Mouse (Mus musculus): ENCODE results near the gene Palm. TPM values are rescaled to one million over a fixed set of nuclear protein-coding genes. Genes with fewer than 3 reads are reported as not detected.

Gene Palm
- polyA plus RNA-seq, 1 experiment from 2014 or later = 29.6 TPM

- no peak overlapping the region for H3K4me2 ChIP-seq (replicated peaks; ENCODE audit: low read depth, low read length)
- WGBS = 65% methylated on average over 19 of the region's 19 CpGs
- DNase-seq (ENCODE audit: low spot score) (no peak), ATAC-seq (peak; percentile 16; the same call in 1 of the 2 replicates)
- TF ChIP-seq EP300 (IDR thresholded peaks at IDR 0.05) (no peak), CTCF (IDR thresholded peaks at IDR 0.05) (peak; percentile 68)
- H3K9me3 ChIP-seq (ENCODE audit: low read length) = no peaks in the 10 kb centered on the region
- H3K4me1 ChIP-seq (ENCODE audit: insufficient read depth, low read depth, low read length) = no peaks in the 10 kb centered on the region
- no peak overlapping the region for H3K4me3 ChIP-seq (ENCODE audit: low read depth, low read length)
- H3K9ac ChIP-seq (replicated peaks; ENCODE audit: low read depth) = no peak overlapping the region
- H3K27me3 ChIP-seq (replicated peaks; ENCODE audit: insufficient read depth, low read length) = no peaks in the 10 kb centered on the region
- peaks cover 26% of the 10 kb centered on the region for H3K36me3 ChIP-seq (ENCODE audit: insufficient read depth, low read length)
- H3K27ac ChIP-seq (ENCODE audit: low read length) = no peak overlapping the region
Observed at GRCm38 (mm10) chr10:79865801-79866295, 72.5 kb downstream of the Palm start.

- ATAC-seq = no peak
- Histone ChIP-seq H3K36me3 (ENCODE audit: insufficient read depth, low read length) (peaks cover 19% of the 10 kb centered on the region), H3K27me3 (replicated peaks; ENCODE audit: insufficient read depth, low read length) (no peaks in the 10 kb centered on the region), H3K4me3 (ENCODE audit: low read depth, low read length) (no peak overlapping the region), H3K9ac (replicated peaks; ENCODE audit: low read depth) (no peak overlapping the region), H3K4me2 (replicated peaks; ENCODE audit: low read depth, low read length) (no peak overlapping the region), H3K4me1 (ENCODE audit: insufficient read depth, low read depth, low read length) (no peaks in the 10 kb centered on the region), H3K9me3 (ENCODE audit: low read length) (no peaks in the 10 kb centered on the region), H3K27ac (ENCODE audit: low read length) (no peak overlapping the region)
- DNase-seq (ENCODE audit: low spot score) = no peak
- TF ChIP-seq EP300 (IDR thresholded peaks at IDR 0.05) (no peak), CTCF (IDR thresholded peaks at IDR 0.05) (no peak)
- WGBS = 73% methylated on average over 11 of the region's 11 CpGs
Observed at GRCm38 (mm10) chr10:79866601-79867000, 73.2 kb downstream of the Palm start.

Small RNAs within 50 kb of the gene (microRNA-seq; reads per million reads assigned to microRNA genes)
- gene Mir6910 = not detected

Other genes with a start within 250 kb of the Palm start
- gene Mier2, start 238.4 kb upstream of the Palm start, polyA plus RNA-seq (2015; fragmentation: Nextera tagmentation; extraction: Ambion mirVana) = 20.5 and 21.5 TPM in 2 replicates
- gene Theg, start 206.2 kb upstream of the Palm start, polyA plus RNA-seq (2015; fragmentation: Nextera tagmentation; extraction: Ambion mirVana) = not detected in 2 replicates
- not detected in 2 replicates for gene C2cd4c, start 179.5 kb upstream of the Palm start, polyA plus RNA-seq (2015; fragmentation: Nextera tagmentation; extraction: Ambion mirVana)
- gene Shc2, start 155.7 kb upstream of the Palm start, polyA plus RNA-seq (2015; fragmentation: Nextera tagmentation; extraction: Ambion mirVana) = 1.1 and 1.3 TPM in 2 replicates
- gene Odf3l2, start 147.8 kb upstream of the Palm start, polyA plus RNA-seq (2015; fragmentation: Nextera tagmentation; extraction: Ambion mirVana) = not detected in 2 replicates
- not detected in 2 replicates for gene Madcam1, start 129.0 kb upstream of the Palm start, polyA plus RNA-seq (2015; fragmentation: Nextera tagmentation; extraction: Ambion mirVana)
- gene Tpgs1, start 124.2 kb upstream of the Palm start, polyA plus RNA-seq (2015; fragmentation: Nextera tagmentation; extraction: Ambion mirVana) = 64.6 and 71.2 TPM in 2 replicates
- 52.7 and 64.3 TPM in 2 replicates for gene Cdc34, start 111.4 kb upstream of the Palm start, polyA plus RNA-seq (2015; fragmentation: Nextera tagmentation; extraction: Ambion mirVana)
- gene Gzmm, start 104.6 kb upstream of the Palm start, polyA plus RNA-seq (2015; fragmentation: Nextera tagmentation; extraction: Ambion mirVana) = 0.57 and 0.69 TPM in 2 replicates
- gene Bsg, start 89.1 kb upstream of the Palm start, polyA plus RNA-seq (2015; fragmentation: Nextera tagmentation; extraction: Ambion mirVana) = 1,234 and 1,299 TPM in 2 replicates
- 0.12 and 0.15 TPM in 2 replicates for gene Hcn2, start 76.9 kb upstream of the Palm start, polyA plus RNA-seq (2015; fragmentation: Nextera tagmentation; extraction: Ambion mirVana)
- 17.4 and 22.4 TPM in 2 replicates for gene Polrmt, start 47.0 kb upstream of the Palm start, polyA plus RNA-seq (2015; fragmentation: Nextera tagmentation; extraction: Ambion mirVana)
- 0.18 TPM in 1 of 2 replicates, not detected in the other for gene Fgf22, start 38.5 kb upstream of the Palm start, polyA plus RNA-seq (2015; fragmentation: Nextera tagmentation; extraction: Ambion mirVana)
- gene Rnf126, start 26.6 kb upstream of the Palm start, polyA plus RNA-seq (2015; fragmentation: Nextera tagmentation; extraction: Ambion mirVana) = 40.5 and 45.9 TPM in 2 replicates
- gene Fstl3, start 16.3 kb upstream of the Palm start, polyA plus RNA-seq (2015; fragmentation: Nextera tagmentation; extraction: Ambion mirVana) = 38.6 and 39.9 TPM in 2 replicates
- 0.11 and 0.31 TPM in 2 replicates for gene Prss57, start 2.6 kb upstream of the Palm start, polyA plus RNA-seq (2015; fragmentation: Nextera tagmentation; extraction: Ambion mirVana)
- 10.5 and 10.6 TPM in 2 replicates for gene Misp, start 27.4 kb downstream of the Palm start, polyA plus RNA-seq (2015; fragmentation: Nextera tagmentation; extraction: Ambion mirVana)
- 107 and 109 TPM in 2 replicates for gene Ptbp1, start 60.9 kb downstream of the Palm start, polyA plus RNA-seq (2015; fragmentation: Nextera tagmentation; extraction: Ambion mirVana)
- gene Prtn3, start 80.9 kb downstream of the Palm start, polyA plus RNA-seq (2015; fragmentation: Nextera tagmentation; extraction: Ambion mirVana) = 2.2 and 2.4 TPM in 2 replicates
- gene Plppr3, start 81.1 kb downstream of the Palm start, polyA plus RNA-seq (2015; fragmentation: Nextera tagmentation; extraction: Ambion mirVana) = 3.9 and 4.8 TPM in 2 replicates
- 0.92 TPM in 1 of 2 replicates, not detected in the other for gene Elane, start 92.7 kb downstream of the Palm start, polyA plus RNA-seq (2015; fragmentation: Nextera tagmentation; extraction: Ambion mirVana)
- not detected in 2 replicates for gene Cfd, start 97.3 kb downstream of the Palm start, polyA plus RNA-seq (2015; fragmentation: Nextera tagmentation; extraction: Ambion mirVana)
- gene Med16, start 115.4 kb downstream of the Palm start, polyA plus RNA-seq (2015; fragmentation: Nextera tagmentation; extraction: Ambion mirVana) = 32.0 and 32.8 TPM in 2 replicates
- not detected in 2 replicates for gene Gm26602, start 117.3 kb downstream of the Palm start, polyA plus RNA-seq (2015; fragmentation: Nextera tagmentation; extraction: Ambion mirVana)
- gene Kiss1r, start 123.4 kb downstream of the Palm start, polyA plus RNA-seq (2015; fragmentation: Nextera tagmentation; extraction: Ambion mirVana) = 1.6 and 1.7 TPM in 2 replicates
- gene R3hdm4, start 127.6 kb downstream of the Palm start, polyA plus RNA-seq (2015; fragmentation: Nextera tagmentation; extraction: Ambion mirVana) = 123 and 129 TPM in 2 replicates
- gene Arid3a, start 133.5 kb downstream of the Palm start, polyA plus RNA-seq (2015; fragmentation: Nextera tagmentation; extraction: Ambion mirVana) = 4.8 and 7.1 TPM in 2 replicates
- 32.8 and 44.2 TPM in 2 replicates for gene Wdr18, start 166.6 kb downstream of the Palm start, polyA plus RNA-seq (2015; fragmentation: Nextera tagmentation; extraction: Ambion mirVana)
- 0.24 and 0.32 TPM in 2 replicates for gene Grin3b, start 177.1 kb downstream of the Palm start, polyA plus RNA-seq (2015; fragmentation: Nextera tagmentation; extraction: Ambion mirVana)
- gene Tmem259, start 190.8 kb downstream of the Palm start, polyA plus RNA-seq (2015; fragmentation: Nextera tagmentation; extraction: Ambion mirVana) = 26.7 and 27.6 TPM in 2 replicates
- gene Cnn2, start 195.0 kb downstream of the Palm start, polyA plus RNA-seq (2015; fragmentation: Nextera tagmentation; extraction: Ambion mirVana) = 483 and 567 TPM in 2 replicates
- gene Abca7, start 202.9 kb downstream of the Palm start, polyA plus RNA-seq (2015; fragmentation: Nextera tagmentation; extraction: Ambion mirVana) = 5.5 and 6.5 TPM in 2 replicates
- 20.1 and 22.2 TPM in 2 replicates for gene Arhgap45, start 223.1 kb downstream of the Palm start, polyA plus RNA-seq (2015; fragmentation: Nextera tagmentation; extraction: Ambion mirVana)
- 178 and 202 TPM in 2 replicates for gene Polr2e, start 246.2 kb downstream of the Palm start, polyA plus RNA-seq (2015; fragmentation: Nextera tagmentation; extraction: Ambion mirVana)

Measured in lung, postnatal 0 days (tissue).